Mouse (Mus musculus) layer of hippocampus, adult 6 months (tissue): ENCODE measurements around the gene Sf3a3. TPM values are rescaled to one million over a fixed set of nuclear protein-coding genes. Genes with fewer than 3 reads are reported as not detected.

Source experiments
- long read RNA-seq, 2 experiments: library from polyadenylated mRNA; unstranded; transcript quantifications; one replicate each; pipeline ENCODE4 v2.0.0; 2019 to 2020
- microRNA-seq: library from miRNA; unstranded; fragments of <30 nt; microRNA quantifications from one replicate; pipeline ENCODE4 v1.2.0, GENCODE M21; 2020
- polyA plus RNA-seq: library from polyadenylated mRNA; unstranded; fragments of <200 nt; fragmentation: Nextera tagmentation; gene quantifications from 2 replicates; pipeline ENCODE4 v1.2.3, GENCODE M21; 2021

The Sf3a3 gene
- 38.8 and 43.1 TPM in 2 replicates for polyA plus RNA-seq
- long read RNA-seq, experiment 1, transcript Sf3a3-201 (17 exons, 1,820 nt): major isoform, 53 of 63 reads
- long read RNA-seq, experiment 1, partial matches to known transcripts: 7 of 63 reads
- long read RNA-seq, experiment 1, other reads (novel, unspliced or antisense): 3 of 63 reads
- long read RNA-seq, experiment 2, transcript Sf3a3-201 (17 exons, 1,820 nt): major isoform, 220 of 227 reads
- long read RNA-seq, experiment 2, partial matches to known transcripts: 2 of 227 reads
- long read RNA-seq, experiment 2, other reads (novel, unspliced or antisense): 4 of 227 reads

DNA sequence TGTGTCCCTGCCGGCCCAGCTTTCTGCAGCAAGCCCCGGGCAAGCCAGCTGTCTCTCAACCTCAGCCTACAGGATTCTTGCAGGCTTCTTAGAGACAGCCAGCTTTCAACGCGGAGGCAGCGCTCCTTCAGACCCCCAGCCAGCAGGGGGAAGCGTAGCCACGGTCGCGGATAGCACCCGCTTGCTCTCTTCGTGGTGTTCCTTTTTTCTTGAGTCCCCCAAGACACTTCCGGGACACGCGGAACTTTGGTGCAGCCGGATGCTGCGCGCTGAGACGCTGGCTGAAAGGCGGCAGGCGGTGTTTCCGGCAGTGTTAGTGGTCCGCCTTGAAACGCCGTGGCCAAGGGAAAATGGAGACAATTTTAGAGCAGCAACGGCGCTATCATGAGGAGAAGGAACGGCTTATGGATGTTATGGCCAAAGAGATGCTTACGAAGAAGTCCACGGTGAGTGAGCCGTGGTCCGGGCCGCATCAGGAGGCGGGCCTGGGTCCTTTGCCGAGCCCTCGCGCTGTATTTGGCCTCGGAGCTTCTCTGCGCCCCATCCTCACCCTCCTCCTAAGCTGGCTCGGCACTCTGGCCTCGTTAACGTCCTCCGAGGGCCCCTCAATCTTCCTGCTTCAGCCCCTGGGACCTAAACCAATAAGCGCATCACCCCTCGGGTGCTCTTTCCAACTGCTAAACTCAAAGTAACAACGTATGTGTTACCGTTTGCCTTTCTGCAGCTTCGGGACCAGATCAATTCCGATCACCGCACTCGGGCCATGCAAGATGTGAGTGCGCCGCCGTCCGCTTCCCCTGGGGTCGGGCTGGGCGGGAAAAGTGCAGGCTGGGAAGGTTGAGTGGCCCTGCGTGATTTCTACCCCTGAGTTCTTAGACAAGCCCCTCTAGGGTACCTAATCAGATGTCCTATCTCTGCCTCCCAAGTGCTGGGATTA, at the start of gene Sf3a3:
Sf3a3 (plus strand) TSS at position 232 of the 937 bp plus-strand sequence.

DNA sequence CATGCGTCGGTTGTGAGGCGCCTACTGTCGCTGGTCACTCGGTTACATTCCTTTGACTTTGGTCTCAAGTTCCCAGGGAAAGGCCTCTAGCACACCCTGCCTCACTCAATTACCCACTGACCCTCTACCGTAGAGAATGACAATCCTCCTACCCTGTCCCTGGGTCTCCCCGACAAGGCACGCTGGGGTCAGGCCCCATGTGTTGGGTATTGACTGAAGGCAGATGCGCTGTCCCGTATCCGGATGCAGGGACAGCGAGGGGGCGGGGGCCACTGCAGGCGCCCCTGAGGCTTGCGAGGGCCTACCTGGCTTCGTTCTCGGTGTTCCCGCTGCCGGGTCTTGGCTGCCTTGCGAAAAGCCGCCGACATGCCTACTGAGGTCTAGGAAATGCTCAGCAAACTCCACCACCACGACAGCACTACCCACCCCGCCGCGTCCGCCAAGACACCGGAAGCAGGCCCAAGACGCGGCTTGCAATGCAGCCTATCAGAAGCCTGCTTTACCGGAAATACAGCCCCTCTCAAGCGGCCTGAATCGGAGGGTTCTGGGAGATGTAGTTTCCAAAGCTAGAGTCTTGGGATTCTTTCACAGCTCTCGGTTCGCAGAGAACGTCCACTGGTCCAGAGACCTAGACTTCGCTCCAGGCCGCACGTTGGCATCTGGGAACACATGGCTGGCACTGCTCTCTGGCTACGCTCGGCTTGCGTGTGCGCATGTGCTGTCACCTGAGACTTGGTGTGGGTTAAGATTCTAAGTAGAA, 21.3 kb upstream of the Sf3a3 start, which contains the start of gene Utp11:
Utp11 (minus strand) TSS at position 466 of the 760 bp plus-strand sequence.

DNA sequence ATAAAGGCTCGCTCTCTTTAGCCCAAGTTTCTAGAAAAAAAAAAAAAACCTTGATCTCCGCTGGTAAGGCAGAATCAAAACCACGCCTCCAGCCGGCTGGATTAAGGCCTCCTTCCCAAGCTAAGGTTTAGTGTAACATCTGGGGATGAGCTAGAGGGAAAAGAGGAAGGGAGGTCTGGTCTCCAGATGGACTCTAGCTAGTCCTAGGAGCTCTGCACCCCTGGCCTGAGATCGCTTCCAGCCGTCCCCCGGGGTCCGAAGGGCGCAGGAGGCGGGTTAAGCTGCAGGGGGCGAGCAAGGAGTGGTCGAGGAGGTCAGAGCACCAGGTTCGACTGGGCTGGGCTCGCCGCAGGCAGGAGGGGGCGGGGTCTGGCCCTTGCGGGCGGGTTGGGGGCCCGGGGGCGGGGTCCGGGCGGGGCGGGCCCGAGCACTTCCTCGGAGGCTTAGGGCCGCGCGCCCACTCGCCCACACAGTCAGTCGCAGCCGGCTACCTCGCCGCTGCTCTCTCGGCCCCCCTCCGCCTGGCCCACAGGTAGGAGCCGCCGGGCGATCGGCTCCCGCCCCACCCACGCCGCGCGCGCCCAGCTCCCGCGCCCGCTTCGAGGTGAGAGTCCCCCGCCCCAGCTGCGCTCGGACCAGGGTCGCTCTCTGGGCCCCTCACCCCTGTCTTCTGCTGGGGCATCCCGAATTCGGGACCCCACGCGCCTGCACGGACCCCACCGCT, 14.2 kb upstream of the Sf3a3 start, which contains the start of gene Fhl3:
Fhl3 (plus strand) TSS at position 454 of the 724 bp plus-strand sequence.

DNA sequence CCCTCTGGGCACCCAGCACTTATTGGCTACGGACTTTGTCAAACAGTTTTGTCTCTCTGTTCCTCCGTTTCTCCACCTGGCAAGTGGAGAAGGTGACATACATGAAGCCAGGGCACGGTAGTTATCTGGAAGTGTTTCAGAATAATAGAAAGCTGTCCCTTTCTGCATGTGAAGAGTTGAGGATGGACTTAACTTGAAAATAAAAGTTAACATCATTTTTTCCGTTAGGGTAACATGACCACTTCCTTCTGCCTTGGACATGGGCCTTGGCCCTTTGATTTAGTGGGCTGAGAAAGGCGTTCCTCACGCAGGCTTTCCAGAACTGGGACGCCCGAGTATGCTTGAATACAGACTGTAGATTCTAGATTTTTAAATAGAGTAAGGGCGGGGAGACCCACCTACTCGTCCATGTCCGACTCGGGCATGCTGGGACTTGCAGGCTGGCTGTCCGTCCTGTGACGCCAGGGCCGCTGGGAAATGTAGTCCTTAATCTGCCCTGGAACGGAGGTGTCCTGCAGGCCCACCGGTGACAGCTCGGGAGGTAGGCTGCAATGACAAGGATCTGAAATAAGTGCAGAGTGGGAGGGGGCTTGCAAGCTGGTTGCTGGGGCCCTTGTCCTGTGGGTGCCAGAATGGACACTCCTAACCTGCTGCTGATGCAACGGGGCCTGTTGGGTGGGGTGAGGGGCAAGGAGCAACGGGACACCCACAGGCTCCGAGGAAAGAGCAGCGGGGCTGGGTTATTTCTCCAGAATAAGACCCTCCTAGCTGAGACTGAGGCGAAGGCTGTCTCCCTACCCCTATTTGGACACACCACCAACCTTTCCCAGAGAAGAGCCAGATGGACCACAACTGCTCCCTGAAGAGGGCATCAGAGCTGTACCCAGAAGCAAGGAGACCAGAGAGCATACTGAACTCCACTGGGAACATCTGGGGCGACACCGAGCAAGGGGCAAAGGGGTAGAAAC, 27.1 kb downstream of the Sf3a3 start, which contains the start of gene Inpp5b:
Inpp5b (plus strand) TSS at position 475 of the 968 bp plus-strand sequence.

Small RNA genes within 50 kb of the gene (microRNA-seq; reads per million reads assigned to microRNA genes)
- not detected for gene Gm24721
- not detected for gene Mir697
- gene Mir698: 1.3 reads per million

Other genes starting within 250 kb of the Sf3a3 start
- gene 3100002H09Rik, start 104.0 kb upstream of the Sf3a3 start, polyA plus RNA-seq: not detected in 2 replicates
- gene Pou3f1, start 58.0 kb upstream of the Sf3a3 start, polyA plus RNA-seq: 5.0 and 5.9 TPM in 2 replicates
- gene Utp11, start 21.2 kb upstream of the Sf3a3 start, polyA plus RNA-seq: 33.3 and 33.6 TPM in 2 replicates
- gene Fhl3, start 14.1 kb upstream of the Sf3a3 start, polyA plus RNA-seq: 0.31 and 0.39 TPM in 2 replicates
- 7.0 and 7.1 TPM in 2 replicates for gene Inpp5b, start 27.1 kb downstream of the Sf3a3 start, polyA plus RNA-seq
- 15.0 and 17.9 TPM in 2 replicates for gene Mtf1, start 87.3 kb downstream of the Sf3a3 start, polyA plus RNA-seq
- 17.3 and 27.1 TPM in 2 replicates for gene Yrdc, start 135.9 kb downstream of the Sf3a3 start, polyA plus RNA-seq
- 84.8 and 93.2 TPM in 2 replicates for gene 1110065P20Rik, start 136.4 kb downstream of the Sf3a3 start, polyA plus RNA-seq
- gene Maneal, start 147.4 kb downstream of the Sf3a3 start, polyA plus RNA-seq: 7.2 and 8.0 TPM in 2 replicates
- gene Epha10, start 166.1 kb downstream of the Sf3a3 start, polyA plus RNA-seq: 1.7 and 2.4 TPM in 2 replicates
- 3.3 and 3.7 TPM in 2 replicates for gene 9930104L06Rik, start 222.3 kb downstream of the Sf3a3 start, polyA plus RNA-seq
- 2.1 and 2.4 TPM in 2 replicates for gene Cdca8, start 224.5 kb downstream of the Sf3a3 start, polyA plus RNA-seq